Mouse (Mus musculus) kidney, adult 2 months (tissue): ENCODE measurements around the gene Npat. TPM values are rescaled to one million over a fixed set of nuclear protein-coding genes. Genes with fewer than 3 reads are reported as not detected.

Experiments used
- DNase-seq: peaks from one replicate; pipeline ENCODE4 v3.0.0; 2021
- H3K27ac ChIP-seq: fragments of 200-500 bp; 2 replicates; pipeline ENCODE4 v1.5.1; 2012; ENCODE audit warnings: low read depth, low read length, control low read depth, inconsistent platforms; ENCODE audit not compliant: insufficient read depth
- H3K27me3 ChIP-seq: fragments of 200-500 bp; replicated peaks from 2 replicates; pipeline ENCODE4 v1.6.1; 2012; ENCODE audit warnings: mild to moderate bottlenecking, moderate library complexity, low read length, inconsistent platforms; ENCODE audit not compliant: control insufficient read depth, insufficient read depth
- H3K36me3 ChIP-seq: fragments of 200-500 bp; 2 replicates; pipeline ENCODE4 v1.6.1; 2012; ENCODE audit warnings: mild to moderate bottlenecking, moderate library complexity, low read length, inconsistent platforms; ENCODE audit not compliant: control insufficient read depth, insufficient read depth
- H3K4me1 ChIP-seq: fragments of 200-500 bp; 2 replicates; pipeline ENCODE4 v1.6.1; 2011; ENCODE audit warnings: low read length; ENCODE audit not compliant: control insufficient read depth, insufficient read depth
- H3K4me3 ChIP-seq: fragments of 200-500 bp; 2 replicates; pipeline ENCODE4 v1.5.1; 2011; ENCODE audit warnings: mild to moderate bottlenecking, low read depth, low read length, control low read depth; ENCODE audit not compliant: insufficient read depth
- CTCF ChIP-seq: fragments of 200-500 bp; conservative IDR thresholded peaks from 2 replicates; pipeline ENCODE4 v1.5.1; 2011; ENCODE audit warnings: low read depth, mild to moderate bottlenecking, control low read depth, low read length, moderate library complexity, mixed read lengths; ENCODE audit not compliant: insufficient read depth, insufficient read length
- POLR2A ChIP-seq: fragments of 200-500 bp; IDR thresholded peaks from one replicate; pipeline ENCODE4 v1.6.1; 2011; ENCODE audit warnings: low read depth, low read length, control low read depth
- WGBS: fragments of 180-500 bp; shearing (Covaris S2); methylation state at CpG from one replicate; pipeline ENCODE4 v1.1.7; 2018; 5-methylcytosine and 5-hydroxymethylcytosine counted together
- polyA plus RNA-seq: library from polyadenylated mRNA; depleted of rRNA; stranded (reverse); fragments of >200 nt; gene quantifications from 2 replicates; pipeline ENCODE4 v1.2.3, GENCODE M21; 2012; rRNA removed

The Npat gene
- polyA plus RNA-seq, 1 experiment, result 2.0 TPM

DNA sequence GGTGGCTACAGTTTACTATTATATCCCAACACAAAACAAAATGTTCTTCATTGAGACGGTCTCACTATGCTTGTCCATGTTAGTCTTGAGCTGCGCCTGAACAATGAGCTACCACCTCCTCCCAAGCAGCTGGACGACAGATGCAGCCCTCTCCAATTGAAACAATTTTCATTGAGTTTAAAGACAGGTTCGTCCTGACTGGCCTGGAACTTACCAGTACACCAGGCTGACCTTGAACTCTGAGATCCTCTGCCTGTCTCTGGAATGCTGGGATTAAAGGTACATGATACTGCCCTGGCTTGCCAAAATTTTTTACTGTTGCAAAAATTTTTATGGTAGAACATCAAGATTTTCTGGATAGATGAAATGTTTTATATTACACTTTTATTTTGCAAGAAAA lies 77.4 kb downstream of the Npat start:
- 58% methylated on average over 4 of the region's 4 CpGs for WGBS
- peaks cover 5% of the 10 kb centered on the region for H3K4me1 ChIP-seq
- H3K36me3 ChIP-seq, result no peaks in the 10 kb centered on the region; the same call in 1 of the 2 replicates
- no peak overlapping the region for H3K27ac ChIP-seq
- no peak overlapping the region for H3K4me3 ChIP-seq
- peak; percentile 26 for DNase-seq
- TF ChIP-seq CTCF, result no peak
- no peak for TF ChIP-seq POLR2A
- H3K27me3 ChIP-seq, result no peaks in the 10 kb centered on the region

GRCm38 (mm10) chr9:53615246-53615645 lies 78.4 kb downstream of the Npat start:
- no peak for TF ChIP-seq POLR2A
- no peak for TF ChIP-seq CTCF
- peaks cover 2% of the 10 kb centered on the region; the same call in 1 of the 2 replicates for H3K36me3 ChIP-seq

More at GRCm38 (mm10) chr9:53615246-53615645, 78.4 kb downstream of the Npat start:
- Histone ChIP-seq H3K27me3 (no peaks in the 10 kb centered on the region), H3K4me1 (peaks cover 5% of the 10 kb centered on the region), H3K4me3 (no peak overlapping the region), H3K27ac (no peak overlapping the region)
- 77% methylated on average over 8 of the region's 8 CpGs for WGBS
- DNase-seq, result no peak

Other genes with a start within 250 kb of the Npat start
- 1.8 and 2.1 TPM in 2 replicates for gene Exph5, start 235.4 kb upstream of the Npat start, polyA plus RNA-seq
- 3.5 and 4.3 TPM in 2 replicates for gene Kdelc2, start 153.0 kb upstream of the Npat start, polyA plus RNA-seq
- gene 4930550C14Rik, start 134.7 kb upstream of the Npat start, polyA plus RNA-seq, result 1.0 and 1.8 TPM in 2 replicates
- gene Atm, start 307 bp upstream of the Npat start, polyA plus RNA-seq, result 1.3 and 1.6 TPM in 2 replicates
- gene Acat1, start 73.3 kb downstream of the Npat start, polyA plus RNA-seq, result 134 and 154 TPM in 2 replicates
- gene Cul5, start 133.0 kb downstream of the Npat start, polyA plus RNA-seq, result 4.2 and 5.4 TPM in 2 replicates
- gene Rab39, start 169.2 kb downstream of the Npat start, polyA plus RNA-seq, result 0.08 and 0.11 TPM in 2 replicates
- 16.3 and 18.2 TPM in 2 replicates for gene Slc35f2, start 234.5 kb downstream of the Npat start, polyA plus RNA-seq